Mouse (Mus musculus): Measurements from ENCODE around the gene Efna1.

Gene Efna1

DNA sequence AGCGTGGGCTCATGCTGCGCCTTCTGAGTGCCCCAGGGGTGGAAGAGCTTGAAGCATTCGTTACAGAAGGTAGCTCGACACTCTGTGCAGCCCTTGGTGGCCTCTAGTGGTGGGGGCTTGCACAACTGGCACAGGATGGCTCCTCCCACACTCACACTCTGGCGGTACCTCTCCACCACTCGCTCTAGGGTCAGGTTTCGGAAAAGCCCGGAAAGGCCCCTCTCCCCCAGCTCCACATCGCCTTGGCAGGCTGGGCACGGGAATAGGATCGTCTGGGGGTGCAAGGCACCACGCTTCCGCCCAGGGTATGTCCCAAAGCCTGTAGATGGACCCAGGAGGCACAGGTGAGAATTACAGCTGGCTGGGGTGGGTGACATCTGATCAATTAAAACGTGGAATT lies 37.3 kb downstream of the Efna1 start:
- Histone ChIP-seq H3K36me3 (ENCODE audit: insufficient read depth, low read length) (peaks cover 13% of the 10 kb centered on the region), H3K27me3 (ENCODE audit: insufficient read depth, low read length) (peaks cover 49% of the 10 kb centered on the region), H3K4me1 (replicated peaks; ENCODE audit: low read depth, low read length) (peaks cover 56% of the 10 kb centered on the region), H3K9me3 (ENCODE audit: low read length) (no peaks in the 10 kb centered on the region), H3K4me3 (replicated peaks; ENCODE audit: low read length) (peak overlapping the region; percentile 65)
- TF ChIP-seq CTCF (conservative IDR thresholded peaks at IDR 0.05; ENCODE audit: low read length) (no peak; the same call in none of the 2 replicates), NANOG (IDR thresholded peaks at IDR 0.05; ENCODE audit: borderline replicate concordance, low read length) (no peak), POU5F1 (IDR thresholded peaks at IDR 0.05; ENCODE audit: borderline replicate concordance, low read length) (no peak)

- Histone ChIP-seq H3K36me3 (ENCODE audit: insufficient read depth, low read length) (peaks cover under 1% of the 10 kb centered on the region; the same call in 1 of the 2 replicates), H3K27me3 (ENCODE audit: insufficient read depth, low read length) (peaks cover 61% of the 10 kb centered on the region), H3K4me3 (replicated peaks; ENCODE audit: low read length) (no peak overlapping the region), H3K9me3 (ENCODE audit: low read length) (no peaks in the 10 kb centered on the region), H3K4me1 (replicated peaks; ENCODE audit: low read depth, low read length) (peaks cover 57% of the 10 kb centered on the region)
- TF ChIP-seq POU5F1 (IDR thresholded peaks at IDR 0.05; ENCODE audit: borderline replicate concordance, low read length), result no peak
- TF ChIP-seq CTCF (conservative IDR thresholded peaks at IDR 0.05; ENCODE audit: low read length), result peak; percentile 69
These were observed 38.5 kb downstream of the Efna1 start for GRCm38 (mm10) chr3:89242331-89242895.

GRCm38 (mm10) chr3:89238494-89238893 lies 42.4 kb downstream of the Efna1 start:
- TF ChIP-seq CTCF (conservative IDR thresholded peaks at IDR 0.05; ENCODE audit: low read length) (no peak), NANOG (IDR thresholded peaks at IDR 0.05; ENCODE audit: borderline replicate concordance, low read length) (no peak), POU5F1 (IDR thresholded peaks at IDR 0.05; ENCODE audit: borderline replicate concordance, low read length) (no peak)
- Histone ChIP-seq H3K27me3 (ENCODE audit: insufficient read depth, low read length) (peaks cover 66% of the 10 kb centered on the region), H3K9me3 (ENCODE audit: low read length) (no peaks in the 10 kb centered on the region), H3K36me3 (ENCODE audit: insufficient read depth, low read length) (no peaks in the 10 kb centered on the region; the same call in 1 of the 2 replicates), H3K4me3 (replicated peaks; ENCODE audit: low read length) (peak overlapping the region; percentile 60), H3K4me1 (replicated peaks; ENCODE audit: low read depth, low read length) (peaks cover 58% of the 10 kb centered on the region)

DNA sequence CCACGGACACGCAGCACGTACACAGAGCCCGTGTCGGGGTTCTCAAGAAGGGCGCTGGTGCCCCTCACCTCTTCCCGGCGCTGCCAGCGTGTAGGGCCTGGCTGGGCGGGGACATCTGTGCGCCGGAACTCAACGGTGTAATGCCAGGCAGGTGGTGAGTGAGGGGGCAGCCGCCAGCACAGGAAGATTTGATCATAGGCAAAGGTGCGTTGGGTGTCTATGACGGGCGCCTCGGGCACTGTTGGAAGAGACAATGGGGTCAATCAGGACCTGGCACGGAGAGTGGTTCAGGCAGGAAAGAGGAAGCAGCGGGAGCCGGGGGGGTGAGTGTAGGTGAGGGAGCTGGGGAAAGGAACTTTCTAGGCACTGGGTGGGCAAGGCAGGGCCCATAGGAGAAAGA lies 43.3 kb downstream of the Efna1 start:
- H3K36me3 ChIP-seq (ENCODE audit: insufficient read depth, low read length), result no peaks in the 10 kb centered on the region; the same call in 1 of the 2 replicates
- H3K27me3 ChIP-seq (ENCODE audit: insufficient read depth, low read length), result peaks cover 66% of the 10 kb centered on the region
- TF ChIP-seq NANOG (IDR thresholded peaks at IDR 0.05; ENCODE audit: borderline replicate concordance, low read length) (no peak), CTCF (conservative IDR thresholded peaks at IDR 0.05; ENCODE audit: low read length) (no peak), POU5F1 (IDR thresholded peaks at IDR 0.05; ENCODE audit: borderline replicate concordance, low read length) (no peak)
- no peaks in the 10 kb centered on the region for H3K9me3 ChIP-seq (ENCODE audit: low read length)
- peaks cover 62% of the 10 kb centered on the region for H3K4me1 ChIP-seq (replicated peaks; ENCODE audit: low read depth, low read length)
- peak overlapping the region; percentile 60 for H3K4me3 ChIP-seq (replicated peaks; ENCODE audit: low read length)

DNA sequence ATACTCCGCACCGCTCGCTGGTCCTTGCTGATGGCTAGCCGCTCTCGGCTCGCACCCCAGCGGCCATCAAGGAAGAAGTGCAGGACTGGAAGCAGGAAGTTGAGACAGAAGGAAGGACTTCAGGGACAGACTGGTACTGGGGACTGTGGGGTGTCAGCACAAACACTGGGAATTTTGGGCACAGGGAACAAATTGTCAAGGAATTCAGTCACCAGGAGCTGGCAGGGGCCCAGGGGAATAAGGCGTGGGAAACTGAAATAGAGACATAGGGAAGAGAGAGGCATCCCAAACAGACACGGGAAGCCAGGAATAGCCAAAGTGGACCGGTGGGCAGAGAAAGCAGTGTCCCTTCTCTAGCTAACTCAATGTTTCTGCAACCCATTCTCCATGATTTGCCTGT lies 44.4 kb downstream of the Efna1 start:
- H3K4me1 ChIP-seq (replicated peaks; ENCODE audit: low read depth, low read length), result peaks cover 73% of the 10 kb centered on the region
- no peaks in the 10 kb centered on the region for H3K9me3 ChIP-seq (ENCODE audit: low read length)
- H3K27me3 ChIP-seq (ENCODE audit: insufficient read depth, low read length), result peaks cover 64% of the 10 kb centered on the region
- TF ChIP-seq POU5F1 (IDR thresholded peaks at IDR 0.05; ENCODE audit: borderline replicate concordance, low read length), result no peak
- no peak for TF ChIP-seq NANOG (IDR thresholded peaks at IDR 0.05; ENCODE audit: borderline replicate concordance, low read length)
- TF ChIP-seq CTCF (conservative IDR thresholded peaks at IDR 0.05; ENCODE audit: low read length), result no peak
- H3K36me3 ChIP-seq (ENCODE audit: insufficient read depth, low read length), result no peaks in the 10 kb centered on the region
- peak overlapping the region; percentile 20; the same call in 1 of the 2 replicates for H3K4me3 ChIP-seq (replicated peaks; ENCODE audit: low read length)

DNA sequence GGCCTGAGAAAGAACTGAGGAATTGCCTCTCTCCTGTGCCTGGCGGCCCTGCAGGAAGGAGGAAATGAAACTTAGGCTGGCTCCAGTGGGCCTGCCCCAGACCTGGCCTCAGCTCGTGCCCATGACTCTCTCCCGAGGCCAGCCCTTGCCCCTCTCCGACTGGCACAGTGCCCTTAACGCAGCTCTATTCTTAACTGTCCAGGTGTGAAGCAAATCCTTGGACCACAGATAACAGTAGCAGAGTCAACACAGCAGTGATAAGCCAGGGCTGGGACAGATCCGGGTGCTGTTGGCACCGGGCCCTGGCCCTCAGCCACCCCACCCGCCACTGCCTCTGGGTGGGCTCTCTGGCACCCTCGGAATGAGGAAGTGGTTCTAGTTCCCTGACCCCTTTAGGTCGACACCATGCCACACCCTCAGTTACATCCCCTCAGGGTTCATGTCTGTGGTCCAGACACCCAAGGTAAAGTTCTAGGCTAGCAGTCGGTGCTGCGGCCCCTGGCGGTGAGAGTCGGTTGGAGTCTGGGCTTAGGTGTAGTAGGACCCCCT lies 47.3 kb downstream of the Efna1 start:
- H3K4me1 ChIP-seq (replicated peaks; ENCODE audit: low read depth, low read length), result peaks cover 87% of the 10 kb centered on the region
- H3K36me3 ChIP-seq (ENCODE audit: insufficient read depth, low read length), result no peaks in the 10 kb centered on the region
- no peak overlapping the region for H3K4me3 ChIP-seq (replicated peaks; ENCODE audit: low read length)
- TF ChIP-seq CTCF (conservative IDR thresholded peaks at IDR 0.05; ENCODE audit: low read length) (no peak), POU5F1 (IDR thresholded peaks at IDR 0.05; ENCODE audit: borderline replicate concordance, low read length) (no peak), NANOG (IDR thresholded peaks at IDR 0.05; ENCODE audit: borderline replicate concordance, low read length) (no peak)
- H3K27me3 ChIP-seq (ENCODE audit: insufficient read depth, low read length), result peaks cover 61% of the 10 kb centered on the region
- H3K9me3 ChIP-seq (ENCODE audit: low read length), result no peaks in the 10 kb centered on the region

DNA sequence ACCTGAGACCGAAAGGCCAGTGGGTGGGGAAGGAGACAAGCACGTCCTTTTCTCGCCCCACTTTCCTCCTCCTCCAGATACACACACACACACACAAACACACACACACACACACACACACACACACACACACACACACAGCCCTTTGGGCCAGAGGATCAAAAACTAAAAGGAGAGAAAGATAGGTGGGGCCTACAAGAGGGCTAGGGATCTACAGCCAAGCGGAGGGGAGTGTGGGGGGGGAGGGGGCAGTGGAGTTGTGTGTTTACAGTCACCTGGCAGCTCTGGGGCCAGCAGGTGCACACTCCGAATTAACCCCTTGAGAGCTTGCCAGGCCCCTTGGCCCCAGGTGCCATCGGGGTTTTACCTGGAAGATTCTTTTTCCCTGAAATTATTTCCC lies 48.3 kb downstream of the Efna1 start:
- no peaks in the 10 kb centered on the region for H3K36me3 ChIP-seq (ENCODE audit: insufficient read depth, low read length)
- peaks cover 83% of the 10 kb centered on the region for H3K4me1 ChIP-seq (replicated peaks; ENCODE audit: low read depth, low read length)
- no peak overlapping the region for H3K4me3 ChIP-seq (replicated peaks; ENCODE audit: low read length)
- no peaks in the 10 kb centered on the region for H3K9me3 ChIP-seq (ENCODE audit: low read length)
- TF ChIP-seq POU5F1 (IDR thresholded peaks at IDR 0.05; ENCODE audit: borderline replicate concordance, low read length) (no peak), CTCF (conservative IDR thresholded peaks at IDR 0.05; ENCODE audit: low read length) (no peak), NANOG (IDR thresholded peaks at IDR 0.05; ENCODE audit: borderline replicate concordance, low read length) (no peak)
- H3K27me3 ChIP-seq (ENCODE audit: insufficient read depth, low read length), result peaks cover 51% of the 10 kb centered on the region

DNA sequence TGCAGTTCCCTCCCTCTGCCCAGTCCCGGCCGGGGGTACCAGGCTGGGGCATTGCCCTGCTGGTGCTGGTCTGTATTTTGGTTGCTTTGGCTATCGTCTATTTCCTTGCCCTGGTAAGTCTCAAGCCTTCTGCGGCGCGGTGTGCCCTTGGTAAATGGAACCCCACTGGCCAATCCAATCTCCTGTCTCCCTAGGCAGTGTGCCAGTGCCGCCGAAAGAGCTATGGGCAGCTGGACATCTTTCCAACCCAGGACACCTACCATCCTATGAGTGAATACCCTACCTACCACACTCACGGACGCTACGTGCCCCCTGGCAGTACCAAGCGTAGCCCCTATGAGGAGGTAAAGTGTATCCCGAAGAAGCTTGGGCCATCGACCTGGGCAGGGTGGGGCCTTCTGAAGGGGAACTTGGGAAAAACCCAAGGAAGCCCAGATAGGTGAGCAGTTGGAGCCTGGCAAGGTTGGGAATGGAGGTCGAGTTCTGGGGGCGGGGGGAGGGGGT lies 49.1 kb downstream of the Efna1 start:
- no peak overlapping the region for H3K4me3 ChIP-seq (replicated peaks; ENCODE audit: low read length)
- TF ChIP-seq CTCF (conservative IDR thresholded peaks at IDR 0.05; ENCODE audit: low read length), result no peak
- TF ChIP-seq NANOG (IDR thresholded peaks at IDR 0.05; ENCODE audit: borderline replicate concordance, low read length), result no peak
- TF ChIP-seq POU5F1 (IDR thresholded peaks at IDR 0.05; ENCODE audit: borderline replicate concordance, low read length), result no peak
- peaks cover 82% of the 10 kb centered on the region for H3K4me1 ChIP-seq (replicated peaks; ENCODE audit: low read depth, low read length)
- no peaks in the 10 kb centered on the region for H3K36me3 ChIP-seq (ENCODE audit: insufficient read depth, low read length)
- peaks cover 44% of the 10 kb centered on the region for H3K27me3 ChIP-seq (ENCODE audit: insufficient read depth, low read length)
- no peaks in the 10 kb centered on the region for H3K9me3 ChIP-seq (ENCODE audit: low read length)
